Mouse (Mus musculus) hindbrain, embryonic 14.5 days (tissue): ENCODE measurements around the gene Slc23a3. TPM values are rescaled to one million over a fixed set of nuclear protein-coding genes. Genes with fewer than 3 reads are reported as not detected.

Source experiments
- ATAC-seq: fragments of 200-750 bp; cut with Nextera tagmentation; 2 replicates; pipeline ENCODE4 v1.8.0; 2017; ENCODE audit warnings: moderate number of reproducible peaks, mild to moderate bottlenecking, moderate TSS enrichment, moderate library complexity; ENCODE audit not compliant: low FRiP score
- DNase-seq: peaks from one replicate; pipeline ENCODE4 v3.0.0-alpha.2; 2015; ENCODE audit warnings: low spot score
- H3K27ac ChIP-seq: fragments of 300-500 bp; sonication (generic); 2 replicates; pipeline ENCODE4 v1.5.1; 2014; ENCODE audit warnings: mild to moderate bottlenecking, moderate library complexity
- H3K27me3 ChIP-seq: fragments of 300-500 bp; sonication (generic); 2 replicates; pipeline ENCODE4 v1.6.1; 2014; ENCODE audit warnings: mild to moderate bottlenecking, low read length, mixed read lengths; ENCODE audit not compliant: control insufficient read depth, insufficient read depth
- H3K36me3 ChIP-seq: fragments of 300-500 bp; sonication (generic); replicated peaks from 2 replicates; pipeline ENCODE4 v1.6.1; 2014; ENCODE audit not compliant: control insufficient read depth, insufficient read depth
- H3K4me1 ChIP-seq: fragments of 300-500 bp; sonication (generic); replicated peaks from 2 replicates; pipeline ENCODE4 v1.6.1; 2014; ENCODE audit warnings: antibody characterized with exemption, low read length, mixed read lengths; ENCODE audit not compliant: control insufficient read depth, insufficient read depth
- H3K4me2 ChIP-seq: fragments of 300-500 bp; sonication (generic); replicated peaks from 2 replicates; pipeline ENCODE4 v1.6.1; 2014; ENCODE audit warnings: mild to moderate bottlenecking, moderate library complexity
- H3K4me3 ChIP-seq: fragments of 300-500 bp; sonication (generic); replicated peaks from 2 replicates; pipeline ENCODE4 v1.5.1; 2014; ENCODE audit warnings: mild to moderate bottlenecking, low read length
- H3K9ac ChIP-seq: fragments of 300-500 bp; sonication (generic); 2 replicates; pipeline ENCODE4 v1.6.1; 2014
- H3K9me3 ChIP-seq: fragments of 300-500 bp; sonication (generic); 2 replicates; pipeline ENCODE4 v1.6.1; 2016; ENCODE audit warnings: low read length; ENCODE audit not compliant: control insufficient read depth
- WGBS: fragments of 180-500 bp; shearing (Covaris S2); extraction: QIAGEN DNeasy Blood & Tissue Kit; methylation state at CpG from one replicate; pipeline ENCODE4 v1.1.7; 2014; 5-methylcytosine and 5-hydroxymethylcytosine counted together
- polyA plus RNA-seq: library from polyadenylated mRNA; unstranded; fragments of >200 nt; fragmentation: Nextera tagmentation; extraction: Ambion mirVana; gene quantifications from 2 replicates; pipeline ENCODE4 v1.2.1, GENCODE M21; 2014

The Slc23a3 gene
- polyA plus RNA-seq, result not detected in 2 replicates

DNA sequence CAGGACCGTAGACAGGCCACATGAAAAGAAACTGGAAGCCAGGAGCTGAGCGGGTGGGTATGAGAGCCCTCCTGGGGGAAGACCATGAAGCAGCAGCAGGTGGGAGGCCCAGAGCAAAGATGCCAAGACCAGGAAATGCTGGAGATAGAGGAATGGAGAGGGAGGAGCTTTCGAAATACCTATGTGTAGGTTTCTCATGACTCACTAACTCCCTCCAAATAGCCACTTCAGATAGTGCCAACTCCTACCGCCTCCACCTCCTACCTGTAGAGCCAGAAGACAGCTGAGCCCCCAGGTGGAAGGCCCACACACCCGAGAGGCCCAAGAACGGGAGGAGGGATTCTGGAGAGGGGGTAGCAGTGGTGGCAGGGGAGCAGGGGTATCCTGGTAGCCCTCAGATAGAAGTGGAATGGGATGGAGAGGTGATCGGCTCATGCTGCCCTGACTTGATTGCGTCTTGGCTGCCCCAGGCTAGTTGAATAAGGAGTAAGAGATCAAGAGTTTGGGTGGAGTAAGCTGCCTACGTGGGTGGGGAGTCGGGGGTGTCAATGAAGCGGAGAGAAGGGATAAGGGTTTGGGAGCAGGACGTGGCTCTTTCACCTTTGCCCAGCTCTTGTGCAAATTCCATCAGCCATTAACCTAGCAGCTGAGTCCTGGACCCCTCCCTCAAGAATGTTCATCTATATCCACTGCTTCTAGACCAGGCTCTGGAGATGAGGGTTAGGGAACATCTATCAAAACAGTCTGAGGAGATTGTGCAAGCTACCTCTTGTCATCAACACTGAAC is at the start of gene Slc23a3:
Slc23a3 (minus strand) TSS at position 470 of the 787 bp plus-strand sequence.
- Histone ChIP-seq H3K4me2 (no peak within 1 kb of the TSS), H3K27ac (no peak within 1 kb of the TSS), H3K27me3 (no peaks in the 10 kb centered on the region), H3K36me3 (peaks cover 37% of the 10 kb centered on the region), H3K9ac (no peak within 1 kb of the TSS), H3K9me3 (no peaks in the 10 kb centered on the region), H3K4me1 (no peaks in the 10 kb centered on the region), H3K4me3 (no peak within 1 kb of the TSS)
- no peak for DNase-seq
- 74% methylated on average over 12 of the region's 12 CpGs for WGBS
- ATAC-seq, result no peak

DNA sequence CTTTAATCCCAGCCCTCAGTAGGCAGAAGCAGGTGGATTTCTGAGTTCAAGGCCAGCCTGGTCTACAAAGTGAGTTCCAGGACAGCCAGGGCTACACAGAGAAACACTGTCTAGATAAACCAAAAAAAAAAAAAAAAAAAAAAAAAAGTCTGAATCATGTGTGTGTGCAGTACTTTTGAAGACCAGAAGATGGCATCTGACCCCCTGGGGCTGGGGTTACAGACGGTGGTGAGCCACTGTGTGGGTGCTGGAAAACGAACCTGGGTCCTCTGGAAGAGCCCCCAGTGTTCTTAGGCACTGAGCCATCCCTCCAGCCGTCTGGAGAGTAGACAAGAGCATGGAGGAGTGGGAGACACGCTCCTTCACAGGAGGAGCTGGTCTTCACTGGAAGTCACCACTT is 48.5 kb upstream of the Slc23a3 start:
- DNase-seq, result no peak
- peaks cover 65% of the 10 kb centered on the region for H3K36me3 ChIP-seq
- no peak overlapping the region for H3K9ac ChIP-seq
- no peaks in the 10 kb centered on the region for H3K9me3 ChIP-seq
- no peaks in the 10 kb centered on the region for H3K27me3 ChIP-seq
- 73% methylated on average over 4 of the region's 4 CpGs for WGBS
- H3K4me2 ChIP-seq, result no peak overlapping the region
- H3K27ac ChIP-seq, result no peak overlapping the region
- H3K4me3 ChIP-seq, result no peak overlapping the region
- H3K4me1 ChIP-seq, result peaks cover 15% of the 10 kb centered on the region
- ATAC-seq, result no peak

DNA sequence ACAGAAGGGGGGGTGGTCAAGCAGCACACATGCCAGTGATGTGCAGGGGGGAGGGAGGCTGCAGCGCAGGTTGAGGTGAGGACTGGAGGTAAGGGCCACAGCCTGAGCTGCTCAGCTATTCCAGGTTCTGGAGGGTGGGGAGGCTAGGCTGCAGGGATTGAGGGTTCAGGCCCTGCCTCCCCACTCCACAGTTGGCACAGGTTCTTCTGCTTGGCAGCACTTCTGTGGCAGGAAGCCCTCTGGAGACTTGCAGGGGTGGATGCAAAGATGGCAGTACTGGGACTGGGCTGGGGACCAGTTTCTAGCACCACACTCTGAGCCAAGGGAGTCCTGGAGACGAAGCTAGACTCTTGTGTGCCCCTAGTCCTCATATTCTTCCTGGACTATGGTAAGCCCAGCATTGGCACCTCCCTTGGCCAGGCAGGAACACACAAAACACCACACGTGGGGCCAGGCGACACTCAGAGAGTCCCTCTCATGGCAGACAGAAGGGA is 47.7 kb upstream of the Slc23a3 start:
- Histone ChIP-seq H3K4me1 (peaks cover 15% of the 10 kb centered on the region), H3K27me3 (no peaks in the 10 kb centered on the region), H3K27ac (no peak overlapping the region), H3K4me2 (no peak overlapping the region), H3K9me3 (no peaks in the 10 kb centered on the region), H3K4me3 (no peak overlapping the region), H3K9ac (no peak overlapping the region), H3K36me3 (peaks cover 65% of the 10 kb centered on the region)
- DNase-seq (no peak), ATAC-seq (no peak)
- 81% methylated on average over 4 of the region's 4 CpGs for WGBS

DNA sequence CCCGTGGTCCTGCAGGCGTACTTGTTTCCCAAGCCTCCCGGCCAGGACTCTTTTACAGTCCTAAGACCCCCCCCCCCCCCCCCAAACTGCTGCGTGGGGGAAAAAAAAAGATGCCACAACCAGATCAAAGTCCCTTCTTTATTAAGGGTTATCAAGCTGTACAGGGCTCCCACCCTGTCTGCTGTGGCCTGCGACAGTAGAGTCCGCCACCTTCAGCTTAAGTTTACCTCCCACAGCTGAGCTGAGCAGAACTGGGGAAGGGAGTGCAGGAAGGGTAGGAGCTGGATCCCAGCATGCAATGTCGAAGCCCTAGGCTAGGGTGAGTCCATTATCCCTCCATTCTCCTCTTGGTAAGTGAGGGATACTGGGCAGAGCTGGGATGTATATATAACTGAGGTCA is 47.1 kb upstream of the Slc23a3 start:
- Histone ChIP-seq H3K9ac (no peak overlapping the region), H3K27ac (no peak overlapping the region), H3K9me3 (no peaks in the 10 kb centered on the region), H3K4me3 (peak overlapping the region; percentile 45; the same call in 1 of the 2 replicates), H3K36me3 (peaks cover 65% of the 10 kb centered on the region), H3K4me2 (peak overlapping the region; percentile 89), H3K27me3 (no peaks in the 10 kb centered on the region), H3K4me1 (peaks cover 15% of the 10 kb centered on the region)
- DNase-seq (no peak), ATAC-seq (no peak)
- 36% methylated on average over 7 of the region's 7 CpGs for WGBS

DNA sequence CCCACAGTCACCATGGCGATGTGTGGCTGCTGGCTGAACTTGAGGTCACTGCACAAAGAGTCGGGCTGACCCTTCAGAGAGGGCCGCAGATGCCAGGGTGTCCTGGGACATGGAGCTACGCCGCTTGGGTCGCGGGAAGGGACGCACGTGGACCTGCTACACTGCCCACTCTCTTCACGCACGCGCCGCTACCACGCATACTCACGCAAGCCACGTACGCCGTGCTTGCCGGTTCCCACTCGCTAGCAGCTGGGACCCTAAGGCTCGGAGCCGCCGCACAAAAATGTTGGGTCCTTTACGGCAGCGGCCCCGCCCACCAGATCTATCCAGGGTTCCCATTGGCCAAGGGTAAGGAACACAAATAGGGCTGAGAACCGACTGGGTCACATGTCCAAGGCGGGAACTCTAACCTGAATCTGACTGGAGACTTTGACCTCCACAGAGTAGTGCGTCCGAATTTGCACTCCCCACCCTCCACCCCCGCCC is 46.5 kb upstream of the Slc23a3 start, which contains the start of gene Abcb6:
Abcb6 (minus strand) TSS at position 288 of the 486 bp plus-strand sequence.
- peak within 1 kb of the TSS; percentile 45 for H3K4me3 ChIP-seq
- DNase-seq, result peak; percentile 91
- no peaks in the 10 kb centered on the region for H3K9me3 ChIP-seq
- peaks cover 15% of the 10 kb centered on the region for H3K4me1 ChIP-seq
- H3K27me3 ChIP-seq, result no peaks in the 10 kb centered on the region
- peak within 1 kb of the TSS; percentile 38; the same call in 1 of the 2 replicates for H3K27ac ChIP-seq
- peak within 1 kb of the TSS; percentile 61 for H3K9ac ChIP-seq
- peak; percentile 93 for ATAC-seq
- H3K4me2 ChIP-seq, result peak within 1 kb of the TSS; percentile 89
- H3K36me3 ChIP-seq, result peaks cover 65% of the 10 kb centered on the region
- under 1% methylated on average over 31 of the region's 31 CpGs for WGBS

DNA sequence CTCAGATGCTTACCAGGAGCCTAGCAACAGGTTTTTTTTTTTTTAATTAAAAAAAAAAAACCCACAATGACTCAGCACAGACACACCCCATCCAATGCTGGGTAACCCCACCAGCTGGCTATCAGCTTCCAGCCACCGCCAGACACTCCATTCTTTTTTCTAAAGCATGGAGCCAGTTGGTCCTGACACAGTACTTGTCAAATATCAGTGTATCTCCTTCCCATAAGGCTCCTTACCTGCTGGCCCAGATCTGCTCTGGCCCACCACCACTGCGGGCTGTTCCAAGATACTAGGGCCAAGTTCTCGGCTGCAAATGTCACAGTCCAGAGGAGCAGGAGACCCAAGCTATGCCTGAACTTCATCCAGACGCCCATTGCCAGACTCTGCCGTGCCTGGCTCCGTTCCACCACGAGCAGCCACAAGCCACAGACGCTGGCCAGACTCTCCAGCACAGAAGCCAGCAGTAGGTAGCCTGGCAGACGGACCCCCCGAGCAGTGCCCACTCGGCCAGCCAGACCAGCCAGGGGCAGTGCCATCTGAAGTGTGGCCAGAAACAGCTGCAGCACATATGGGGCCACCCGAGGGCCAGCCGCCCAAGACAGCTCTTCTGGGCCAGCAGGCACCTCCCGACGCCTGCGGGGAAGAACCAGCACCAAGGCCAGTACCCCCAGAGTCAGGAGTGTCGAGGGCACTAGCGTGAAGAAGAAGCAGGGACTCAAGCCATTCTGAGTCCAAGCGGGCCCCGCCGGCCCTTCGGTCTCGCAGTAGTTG is 45.8 kb upstream of the Slc23a3 start:
- Histone ChIP-seq H3K9ac (peak overlapping the region; percentile 61), H3K27ac (peak overlapping the region; percentile 38; the same call in 1 of the 2 replicates), H3K4me1 (peaks cover 15% of the 10 kb centered on the region), H3K4me2 (peak overlapping the region; percentile 89), H3K4me3 (peak overlapping the region; percentile 45), H3K36me3 (peaks cover 63% of the 10 kb centered on the region), H3K9me3 (no peaks in the 10 kb centered on the region), H3K27me3 (no peaks in the 10 kb centered on the region)
- WGBS, result 6% methylated on average over 23 of the region's 23 CpGs
- ATAC-seq (peak; percentile 49), DNase-seq (peak; percentile 38)

DNA sequence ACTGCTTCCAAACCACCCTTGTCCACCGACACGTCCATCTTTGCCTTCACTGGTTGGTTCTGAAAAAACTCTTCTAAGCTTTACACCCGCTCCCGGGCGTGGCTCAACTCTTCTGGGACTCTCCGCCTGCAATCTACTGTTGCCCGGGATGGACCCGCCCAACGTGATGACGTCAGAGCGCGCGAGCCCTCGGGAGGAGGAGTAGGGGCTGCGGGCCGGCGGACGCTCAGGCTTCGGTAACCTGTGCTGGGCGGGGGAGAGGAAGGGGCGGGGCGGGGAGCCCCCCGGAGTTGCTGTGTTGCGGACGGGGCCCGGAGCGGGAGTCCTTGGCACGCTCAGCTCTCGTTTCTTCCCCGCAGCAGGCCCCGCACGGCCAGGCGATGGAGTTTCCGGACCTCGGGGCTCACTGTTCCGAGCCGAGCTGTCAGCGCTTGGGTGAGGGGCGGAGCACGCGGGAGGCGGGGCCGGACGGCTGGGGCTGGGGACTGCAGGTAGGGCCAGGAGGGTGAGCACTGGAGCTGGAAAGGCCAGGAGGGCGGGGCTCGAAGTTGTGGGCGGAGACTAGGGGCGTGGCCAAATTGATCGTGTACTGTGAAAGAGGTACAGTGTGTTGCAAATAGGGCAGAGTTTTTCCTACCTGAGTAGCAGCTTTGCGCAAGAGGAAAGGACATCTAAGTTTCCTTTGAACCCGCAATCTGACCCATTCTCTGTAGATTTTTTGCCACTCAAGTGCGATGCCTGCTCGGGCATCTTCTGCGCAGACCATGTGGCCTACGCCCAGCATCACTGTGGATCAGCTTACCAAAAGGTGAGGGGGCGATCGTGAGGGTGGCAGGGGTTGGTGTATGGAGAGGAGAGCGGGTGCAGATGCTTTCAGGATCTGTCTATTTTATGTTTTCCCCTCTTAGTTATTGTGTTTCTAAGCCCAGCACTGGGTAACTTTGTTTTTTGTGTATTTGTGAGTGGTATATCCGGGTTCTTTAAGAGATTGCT is 35.1 kb upstream of the Slc23a3 start, which contains the start of gene Zfand2b:
Zfand2b (plus strand) TSS at position 175 of the 993 bp plus-strand sequence.
- peak within 1 kb of the TSS; percentile 68 for H3K4me2 ChIP-seq
- peaks cover 39% of the 10 kb centered on the region for H3K36me3 ChIP-seq
- ATAC-seq (peak; percentile 97), DNase-seq (peak; percentile 92)
- peak within 1 kb of the TSS; percentile 79 for H3K4me3 ChIP-seq
- no peaks in the 10 kb centered on the region for H3K27me3 ChIP-seq
- WGBS, result 1% methylated on average over 57 of the region's 59 CpGs
- H3K9me3 ChIP-seq, result no peaks in the 10 kb centered on the region
- H3K27ac ChIP-seq, result peak within 1 kb of the TSS; percentile 88
- H3K4me1 ChIP-seq, result peaks cover 9% of the 10 kb centered on the region
- H3K9ac ChIP-seq, result peak within 1 kb of the TSS; percentile 80

DNA sequence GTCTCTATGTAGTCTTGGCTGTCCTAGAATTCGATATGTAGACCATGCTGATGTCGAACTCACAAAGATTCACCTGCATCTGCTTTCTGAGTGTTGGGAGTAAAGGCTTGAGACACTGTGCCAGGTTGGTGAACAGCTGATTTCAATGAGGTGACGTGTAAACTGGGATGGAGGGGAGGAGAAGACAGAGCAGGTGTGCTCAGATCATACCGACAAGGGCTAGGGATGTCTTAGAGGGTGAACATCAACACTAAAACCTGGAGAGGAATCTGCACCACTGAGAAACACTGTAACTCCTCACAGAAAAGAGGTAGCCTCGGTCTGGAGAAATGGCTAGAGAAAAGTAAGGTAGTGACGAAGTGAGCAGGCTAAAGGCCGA is 34.4 kb upstream of the Slc23a3 start:
- 7% methylated on average over 7 of the region's 7 CpGs for WGBS
- peak overlapping the region; percentile 88 for H3K27ac ChIP-seq
- H3K4me1 ChIP-seq, result peaks cover 9% of the 10 kb centered on the region
- peak overlapping the region; percentile 79 for H3K4me3 ChIP-seq
- H3K36me3 ChIP-seq, result peaks cover 33% of the 10 kb centered on the region
- peak overlapping the region; percentile 68 for H3K4me2 ChIP-seq
- DNase-seq (no peak), ATAC-seq (no peak)
- H3K9ac ChIP-seq, result peak overlapping the region; percentile 80
- no peaks in the 10 kb centered on the region for H3K27me3 ChIP-seq
- no peaks in the 10 kb centered on the region for H3K9me3 ChIP-seq
